ENCODE assay signal across 26 mouse cellular contexts in genomic region chr3:137189035-137189434, GRCm38 (mm10).
DNase-seq lines count a peak whose midpoint lies in the region; ATAC-seq and TF ChIP-seq lines count a peak whose summit lies in the region.
"Had no signal": no experiment of that assay in that cellular context is flagged by ENCODE, and none has a peak within 500 bp of the region (broad histone marks: within the 10 kb centered on the region; RNA-seq: fewer than 3 reads in every experiment).

No protein-coding gene starts in this region.

- H3K27me3 ChIP-seq in hindbrain, embryonic 10.5 days (ENCODE audit: insufficient read depth, poor library complexity, severe bottlenecking), result no peaks in the 10 kb centered on the region
- H3K27me3 ChIP-seq in hindbrain, embryonic 16.5 days (replicated peaks; ENCODE audit: control insufficient read depth, insufficient read depth, low read length), result no peaks in the 10 kb centered on the region
- H3K27me3 ChIP-seq in neural tube, embryonic 12.5 days (replicated peaks), result no peaks in the 10 kb centered on the region
- H3K27me3 ChIP-seq in neural tube, embryonic 15.5 days (replicated peaks), result no peaks in the 10 kb centered on the region
- no peaks in the 10 kb centered on the region for H3K27me3 ChIP-seq in forebrain, embryonic 15.5 days
- H3K27me3 ChIP-seq: CH12.LX; heart, embryonic 13.5 days; hindbrain, embryonic 15.5 days had no signal

- no peaks in the 10 kb centered on the region for H3K9me3 ChIP-seq in hindbrain, embryonic 10.5 days
- no peaks in the 10 kb centered on the region for H3K9me3 ChIP-seq in hindbrain, embryonic 16.5 days (ENCODE audit: control insufficient read depth, low read length)
- H3K9me3 ChIP-seq in neural tube, embryonic 12.5 days, result no peaks in the 10 kb centered on the region
- no peaks in the 10 kb centered on the region for H3K9me3 ChIP-seq in neural tube, embryonic 15.5 days (replicated peaks)
- H3K9me3 ChIP-seq in forebrain, embryonic 15.5 days, result no peaks in the 10 kb centered on the region
- H3K9me3 ChIP-seq: G1E; heart, embryonic 10.5 days; heart, embryonic 13.5 days; hindbrain, embryonic 15.5 days had no signal

- 47% methylated on average over 1 of the region's 1 CpGs for WGBS in hindbrain, embryonic 10.5 days
- WGBS in hindbrain, embryonic 16.5 days, result 44% methylated on average over 1 of the region's 1 CpGs
- WGBS in neural tube, embryonic 12.5 days, result 24% methylated on average over 1 of the region's 1 CpGs
- 22% methylated on average over 1 of the region's 1 CpGs for WGBS in neural tube, embryonic 15.5 days
- WGBS in forebrain, embryonic 15.5 days, result 36% methylated on average over 1 of the region's 1 CpGs

- no peaks in the 10 kb centered on the region for H3K36me3 ChIP-seq in hindbrain, embryonic 10.5 days
- H3K36me3 ChIP-seq in hindbrain, embryonic 16.5 days (ENCODE audit: control insufficient read depth, insufficient read depth, low read length), result no peaks in the 10 kb centered on the region
- H3K36me3 ChIP-seq in neural tube, embryonic 12.5 days, result no peaks in the 10 kb centered on the region
- H3K36me3 ChIP-seq in neural tube, embryonic 15.5 days, result no peaks in the 10 kb centered on the region
- H3K36me3 ChIP-seq in forebrain, embryonic 15.5 days, result no peaks in the 10 kb centered on the region
- H3K36me3 ChIP-seq: G1E; heart, embryonic 10.5 days; heart, embryonic 13.5 days; hindbrain, embryonic 15.5 days had no signal

- H3K4me3 ChIP-seq in hindbrain, embryonic 10.5 days, result no peak overlapping the region
- H3K4me3 ChIP-seq in hindbrain, embryonic 16.5 days (ENCODE audit: low read length), result no peak overlapping the region
- no peak overlapping the region for H3K4me3 ChIP-seq in neural tube, embryonic 12.5 days
- H3K4me3 ChIP-seq in neural tube, embryonic 15.5 days (replicated peaks), result no peak overlapping the region
- no peak overlapping the region for H3K4me3 ChIP-seq in forebrain, embryonic 15.5 days
- H3K4me3 ChIP-seq: heart, adult 2 months; heart, embryonic 10.5 days; heart, embryonic 13.5 days; hindbrain, embryonic 15.5 days had no signal

- no peak overlapping the region for H3K27ac ChIP-seq in hindbrain, embryonic 10.5 days
- H3K27ac ChIP-seq in hindbrain, embryonic 16.5 days (ENCODE audit: low read depth, low read length), result no peak overlapping the region
- H3K27ac ChIP-seq in neural tube, embryonic 12.5 days, result no peak overlapping the region
- H3K27ac ChIP-seq in neural tube, embryonic 15.5 days (replicated peaks), result no peak overlapping the region
- no peak overlapping the region for H3K27ac ChIP-seq in forebrain, embryonic 15.5 days (replicated peaks)
- H3K27ac ChIP-seq: heart, adult 2 months; heart, embryonic 10.5 days; heart, embryonic 13.5 days; hindbrain, embryonic 15.5 days had no signal

- no peak overlapping the region for H3K9ac ChIP-seq in hindbrain, embryonic 16.5 days (ENCODE audit: low read depth, low read length)
- H3K9ac ChIP-seq in neural tube, embryonic 12.5 days, result no peak overlapping the region
- no peak overlapping the region for H3K9ac ChIP-seq in neural tube, embryonic 15.5 days (replicated peaks)
- H3K9ac ChIP-seq in forebrain, embryonic 15.5 days (replicated peaks), result no peak overlapping the region
- H3K9ac ChIP-seq: heart, embryonic 13.5 days; hindbrain, embryonic 15.5 days had no signal

- TF ChIP-seq CTCF in brain, embryonic 14.5 days (IDR thresholded peaks at IDR 0.05; ENCODE audit: borderline replicate concordance, extremely low read depth, insufficient read depth, insufficient read length), result no peak

- peak; percentile 4 for DNase-seq in hindbrain, embryonic 10.5 days (ENCODE audit: low spot score)
- peak; percentile 13 for DNase-seq in brain, embryonic 14.5 days (ENCODE audit: low read depth)
- DNase-seq in fibroblast of lung, adult 2 months (ENCODE audit: low read depth), result peak; percentile 8
- no peak for DNase-seq in kidney, postnatal 4 days
- DNase-seq: adrenal gland, adult 2 months; adrenal gland, postnatal 14 days; B cell, adult 2 months; cerebellum, adult 11-12 months; cerebellum, adult 8-10 months; cerebellum, postnatal 10 days; cerebellum, postnatal 36 days; gastrocnemius, postnatal 25 days; heart, adult 2 months; heart, postnatal 14 days; kidney, adult 18-20 months had no signal

- no peak for ATAC-seq in hindbrain, embryonic 16.5 days
- ATAC-seq in neural tube, embryonic 12.5 days (ENCODE audit: low FRiP score, low read depth), result 0 out of 2 replicates have a peak, but pooled peaks have one; percentile 33
- ATAC-seq in neural tube, embryonic 15.5 days (ENCODE audit: low FRiP score), result no peak
- no peak for ATAC-seq in forebrain, embryonic 15.5 days (replicated peaks)
- ATAC-seq: forebrain, embryonic 14.5 days; intestine, embryonic 16.5 days had no signal

- TF ChIP-seq POLR2A in brain, embryonic 14.5 days (IDR thresholded peaks at IDR 0.05; ENCODE audit: borderline replicate concordance, extremely low read depth, insufficient read depth, insufficient read length, poor library complexity, severe bottlenecking), result no peak

- H3K4me1 ChIP-seq in hindbrain, embryonic 10.5 days (replicated peaks), result 0 out of 2 replicates have a peak, but pooled peaks cover 5% of the 10 kb centered on the region
- no peaks in the 10 kb centered on the region for H3K4me1 ChIP-seq in hindbrain, embryonic 16.5 days (ENCODE audit: control insufficient read depth, insufficient read depth, low read depth, low read length)
- 0 out of 2 replicates have a peak, but pooled peaks cover 5% of the 10 kb centered on the region for H3K4me1 ChIP-seq in neural tube, embryonic 12.5 days
- no peaks in the 10 kb centered on the region for H3K4me1 ChIP-seq in neural tube, embryonic 15.5 days
- no peaks in the 10 kb centered on the region for H3K4me1 ChIP-seq in forebrain, embryonic 15.5 days
- H3K4me1 ChIP-seq: heart, embryonic 10.5 days; hindbrain, embryonic 15.5 days had no signal

- H3K4me2 ChIP-seq in hindbrain, embryonic 16.5 days (ENCODE audit: low read length), result no peak overlapping the region
- no peak overlapping the region for H3K4me2 ChIP-seq in neural tube, embryonic 12.5 days (replicated peaks)
- no peak overlapping the region for H3K4me2 ChIP-seq in neural tube, embryonic 15.5 days
- H3K4me2 ChIP-seq in forebrain, embryonic 15.5 days (replicated peaks), result no peak overlapping the region
- H3K4me2 ChIP-seq: heart, embryonic 13.5 days; hindbrain, embryonic 15.5 days had no signal

Comparison
In these comparisons a context has a peak if more than half of its experiments do, and no peak if none do; other contexts are left out.
1. DNase-seq: peak in hindbrain, embryonic 10.5 days (single experiment), brain, embryonic 14.5 days (single experiment) and fibroblast of lung, adult 2 months (single experiment); none in kidney, postnatal 4 days (0 of 2).